Mouse (Mus musculus) forebrain, embryonic 11.5 days (tissue): ENCODE measurements around the gene Duxf3. TPM values are rescaled to one million over a fixed set of nuclear protein-coding genes. Genes with fewer than 3 reads are reported as not detected.

Experiments used
- polyA plus RNA-seq: library from polyadenylated mRNA; unstranded; fragments of >200 nt; fragmentation: Nextera tagmentation; extraction: Ambion mirVana; gene quantifications from 2 replicates; pipeline ENCODE4 v1.2.1, GENCODE M21; 2014

The Duxf3 gene
- polyA plus RNA-seq, 1 experiment from 2014 or later, result not detected

Other genes with a start within 250 kb of the Duxf3 start
- gene AW822073, start 7.7 kb downstream of the Duxf3 start, polyA plus RNA-seq, result not detected in 2 replicates
- gene Gm4981, start 4.0 kb upstream of the Duxf3 start, polyA plus RNA-seq, result not detected in 2 replicates
- 45.7 and 48.0 TPM in 2 replicates for gene Gcc2, start 22.8 kb upstream of the Duxf3 start, polyA plus RNA-seq
- 73.4 and 89.2 TPM in 2 replicates for gene Lims1, start 90.8 kb upstream of the Duxf3 start, polyA plus RNA-seq
- 30.8 and 38.7 TPM in 2 replicates for gene Ranbp2, start 214.2 kb upstream of the Duxf3 start, polyA plus RNA-seq